Mouse (Mus musculus): ENCODE measurements around the gene Epha4.

The Epha4 gene

GRCm38 (mm10) chr1:77512431-77513195 lies 2.3 kb downstream of the Epha4 start:
- DNase-seq (ENCODE audit: extremely low read depth, low read depth) = no peak

- no peak for DNase-seq (ENCODE audit: extremely low read depth, low read depth)
Measured at GRCm38 (mm10) chr1:77512059-77512407, 2.9 kb downstream of the Epha4 start.

- no peak for DNase-seq (ENCODE audit: extremely low read depth, low read depth)
Measured at GRCm38 (mm10) chr1:77511372-77512058, 3.4 kb downstream of the Epha4 start.

GRCm38 (mm10) chr1:77510623-77511022 lies 4.3 kb downstream of the Epha4 start:
- DNase-seq (ENCODE audit: extremely low read depth, low read depth) = no peak

GRCm38 (mm10) chr1:77506856-77507200 lies 8.1 kb downstream of the Epha4 start:
- DNase-seq (ENCODE audit: extremely low read depth, low read depth) = no peak

GRCm38 (mm10) chr1:77506038-77506855 lies 8.6 kb downstream of the Epha4 start:
- DNase-seq (ENCODE audit: extremely low read depth, low read depth) = no peak

- no peak for DNase-seq (ENCODE audit: extremely low read depth, low read depth)
Measured at GRCm38 (mm10) chr1:77505263-77505662, 9.6 kb downstream of the Epha4 start.

- DNase-seq (ENCODE audit: extremely low read depth, low read depth) = no peak
Measured at GRCm38 (mm10) chr1:77504813-77505212, 10.1 kb downstream of the Epha4 start.

- no peak for DNase-seq (ENCODE audit: extremely low read depth, low read depth)
Measured at GRCm38 (mm10) chr1:77503711-77504181, 11.1 kb downstream of the Epha4 start.

GRCm38 (mm10) chr1:77502554-77503119 lies 12.3 kb downstream of the Epha4 start:
- no peak for DNase-seq (ENCODE audit: extremely low read depth, low read depth)

- no peak for DNase-seq (ENCODE audit: extremely low read depth, low read depth)
Measured at GRCm38 (mm10) chr1:77501363-77501933, 13.4 kb downstream of the Epha4 start.

- no peak for DNase-seq (ENCODE audit: extremely low read depth, low read depth)
Measured at GRCm38 (mm10) chr1:77497506-77497905, 17.4 kb downstream of the Epha4 start.

GRCm38 (mm10) chr1:77496468-77497181 lies 18.3 kb downstream of the Epha4 start:
- DNase-seq (ENCODE audit: extremely low read depth, low read depth) = no peak

- no peak for DNase-seq (ENCODE audit: extremely low read depth, low read depth)
Measured at GRCm38 (mm10) chr1:77495790-77496158, 19.1 kb downstream of the Epha4 start.

GRCm38 (mm10) chr1:77495030-77495789 lies 19.7 kb downstream of the Epha4 start:
- no peak for DNase-seq (ENCODE audit: extremely low read depth, low read depth)

GRCm38 (mm10) chr1:77493841-77494635 lies 20.9 kb downstream of the Epha4 start:
- no peak for DNase-seq (ENCODE audit: extremely low read depth, low read depth)

GRCm38 (mm10) chr1:77490166-77490565 lies 24.7 kb downstream of the Epha4 start:
- DNase-seq (ENCODE audit: extremely low read depth, low read depth) = no peak

GRCm38 (mm10) chr1:77489387-77489786 lies 25.5 kb downstream of the Epha4 start:
- no peak for DNase-seq (ENCODE audit: extremely low read depth, low read depth)

- DNase-seq (ENCODE audit: extremely low read depth, low read depth) = no peak
Measured at GRCm38 (mm10) chr1:77487856-77488462, 26.9 kb downstream of the Epha4 start.
